Mouse (Mus musculus) neutrophil, adult 5-6 weeks (primary cell): ENCODE measurements around the gene Gm20388. TPM values are rescaled to one million over a fixed set of nuclear protein-coding genes. Genes with fewer than 3 reads are reported as not detected.
A peak's percentile ranks its signal among the peaks of the same experiment; 100 is the strongest.
"Not testable (repeated sequence)": the region's sequence is repeated elsewhere in the genome, so short reads cannot be mapped to it uniquely, and the experiment has no call there.

Source experiments
- ATAC-seq: fragments of 151-379, 151-347 bp; 2 replicates; pipeline ENCODE4 v1.8.0; 2017; ENCODE audit warnings: mild to moderate bottlenecking, moderate TSS enrichment; ENCODE audit not compliant: insufficient number of reproducible peaks, poor library complexity, low FRiP score, severe bottlenecking; ENCODE audit errors: extremely low read depth
- total RNA-seq: library from RNA; stranded (forward); fragments of 200-1000 nt; gene quantifications from 2 replicates; pipeline ENCODE4 v1.2.3, GENCODE M21; 2017

The Gm20388 gene
- total RNA-seq, 1 experiment from 2014 or later = 10.8 TPM

- ATAC-seq = no peak
Measured at GRCm38 (mm10) chr8:120792710-120793109, 882.1 kb downstream of the Gm20388 start.

GRCm38 (mm10) chr8:120795944-120796635, 885.4 kb downstream of the Gm20388 start:
- peak; percentile 65 for ATAC-seq

GRCm38 (mm10) chr8:120797019-120797727, 886.5 kb downstream of the Gm20388 start:
- no peak for ATAC-seq

GRCm38 (mm10) chr8:120800308-120800865, 889.7 kb downstream of the Gm20388 start:
- peak; percentile 34; the same call in 1 of the 2 replicates for ATAC-seq

- not testable (repeated sequence) for ATAC-seq
Measured at GRCm38 (mm10) chr8:120803661-120804375, 893.2 kb downstream of the Gm20388 start.

- ATAC-seq = no peak
Measured at GRCm38 (mm10) chr8:120804741-120805140, 894.1 kb downstream of the Gm20388 start.

GRCm38 (mm10) chr8:120806780-120807264, 896.2 kb downstream of the Gm20388 start:
- ATAC-seq = no peak

- peak; percentile 27; the same call in 1 of the 2 replicates for ATAC-seq
Measured at GRCm38 (mm10) chr8:120807719-120808118, 897.1 kb downstream of the Gm20388 start.

- no peak for ATAC-seq
Measured at GRCm38 (mm10) chr8:120809050-120809449, 898.4 kb downstream of the Gm20388 start.

- no peak for ATAC-seq
Measured at GRCm38 (mm10) chr8:120811953-120812352, 901.3 kb downstream of the Gm20388 start.

- ATAC-seq = no peak
Measured at GRCm38 (mm10) chr8:120813028-120813427, 902.4 kb downstream of the Gm20388 start.

GRCm38 (mm10) chr8:120813839-120814238, 903.2 kb downstream of the Gm20388 start:
- ATAC-seq = no peak

GRCm38 (mm10) chr8:120816371-120816770, 905.7 kb downstream of the Gm20388 start:
- ATAC-seq = no peak

GRCm38 (mm10) chr8:120819906-120820305, 909.3 kb downstream of the Gm20388 start:
- ATAC-seq = no peak

GRCm38 (mm10) chr8:120821399-120822170, 910.9 kb downstream of the Gm20388 start:
- no peak for ATAC-seq

GRCm38 (mm10) chr8:120823331-120823730, 912.7 kb downstream of the Gm20388 start:
- ATAC-seq = no peak

- ATAC-seq = no peak
Measured at GRCm38 (mm10) chr8:120823887-120824286, 913.2 kb downstream of the Gm20388 start.

GRCm38 (mm10) chr8:120824638-120825037, 914.0 kb downstream of the Gm20388 start:
- ATAC-seq = no peak
